Mouse (Mus musculus) ES-Bruce4 (cell line): ENCODE results near the gene Pmvk.

Experiments
- CTCF ChIP-seq: IDR thresholded peaks from one replicate; pipeline ENCODE4 v1.8.1; 2011; ENCODE audit warnings: low read depth, low read length
- EP300 ChIP-seq: IDR thresholded peaks from 2 replicates; pipeline ENCODE4 v1.6.1; 2011; ENCODE audit warnings: low read depth, low read length; ENCODE audit not compliant: insufficient read depth
- POLR2A ChIP-seq: IDR thresholded peaks from one replicate; pipeline ENCODE4 v1.8.1; 2011; ENCODE audit warnings: low read length; ENCODE audit not compliant: insufficient read depth

- TF ChIP-seq CTCF (no peak), POLR2A (no peak), EP300 (no peak)
Observed at GRCm38 (mm10) chr3:89458372-89458964, 4.1 kb downstream of the Pmvk start.
